Mouse (Mus musculus) urinary bladder, postnatal 10 days (tissue): ENCODE measurements at regions not wholly inside any gene's neighbourhood (a gene's known extent, or its start where the extent isn't known, plus 50 kb on each side); places are given as distances from the start of the nearest gene placed in this dataset.

Experiments
- DNase-seq: peaks from one replicate; pipeline ENCODE4 v3.0.0; 2022; ENCODE audit warnings: low spot score

- DNase-seq = no peak
Measured at GRCm38 (mm10) chr1:193949817-193950216, 579.7 kb upstream of the Camk1g start.

GRCm38 (mm10) chr1:193946953-193947586, 577.0 kb upstream of the Camk1g start:
- no peak for DNase-seq

- DNase-seq = no peak
Measured at GRCm38 (mm10) chr1:193935969-193936368, 565.9 kb upstream of the Camk1g start.

- DNase-seq = no peak
Measured at GRCm38 (mm10) chr1:193934308-193934707, 564.2 kb upstream of the Camk1g start.

GRCm38 (mm10) chr1:193931131-193931729, 561.1 kb upstream of the Camk1g start:
- no peak for DNase-seq

- DNase-seq = no peak
Measured at GRCm38 (mm10) chr1:193928607-193929006, 558.5 kb upstream of the Camk1g start.

GRCm38 (mm10) chr1:193922756-193923155, 552.7 kb upstream of the Camk1g start:
- DNase-seq = no peak

- no peak for DNase-seq
Measured at GRCm38 (mm10) chr1:193919243-193919642, 549.1 kb upstream of the Camk1g start.

GRCm38 (mm10) chr1:193905711-193906110, 535.6 kb upstream of the Camk1g start:
- DNase-seq = no peak

GRCm38 (mm10) chr1:193894072-193894471, 524.0 kb upstream of the Camk1g start:
- DNase-seq = no peak

GRCm38 (mm10) chr1:193876540-193876939, 506.4 kb upstream of the Camk1g start:
- DNase-seq = no peak

GRCm38 (mm10) chr1:193876121-193876520, 506.0 kb upstream of the Camk1g start:
- DNase-seq = no peak

- DNase-seq = no peak
Measured at GRCm38 (mm10) chr1:193875287-193875686, 505.2 kb upstream of the Camk1g start.

GRCm38 (mm10) chr1:193870731-193871130, 500.6 kb upstream of the Camk1g start:
- DNase-seq = no peak

- no peak for DNase-seq
Measured at GRCm38 (mm10) chr1:193868639-193869320, 498.7 kb upstream of the Camk1g start.

- DNase-seq = no peak
Measured at GRCm38 (mm10) chr1:193860767-193861299, 490.7 kb upstream of the Camk1g start.

- DNase-seq = no peak
Measured at GRCm38 (mm10) chr1:193860354-193860753, 490.3 kb upstream of the Camk1g start.

GRCm38 (mm10) chr1:193859257-193860125, 489.4 kb upstream of the Camk1g start:
- DNase-seq = no peak

GRCm38 (mm10) chr1:193847922-193848321, 477.8 kb upstream of the Camk1g start:
- no peak for DNase-seq

- no peak for DNase-seq
Measured at GRCm38 (mm10) chr1:193844868-193845267, 474.8 kb upstream of the Camk1g start.

- DNase-seq = no peak
Measured at GRCm38 (mm10) chr1:193844461-193844860, 474.4 kb upstream of the Camk1g start.

GRCm38 (mm10) chr1:193800998-193801397, 430.9 kb upstream of the Camk1g start:
- DNase-seq = no peak
